In genomic region chr16:85112254-85112653, GRCm38 (mm10) we compare ENCODE assay signal across 25 mouse cellular contexts.
"Had no signal": no experiment of that assay in that cellular context is flagged by ENCODE, and none has a peak within 500 bp of the region (broad histone marks: within the 10 kb centered on the region; RNA-seq: fewer than 3 reads in every experiment).

No protein-coding gene starts in this region.

- DNase-seq: gastrocnemius, adult 2 months; gastrocnemius, postnatal 10 days; gastrocnemius, postnatal 25 days; heart, adult 18-20 months; heart, postnatal 10 days; kidney, adult 11 months; kidney, adult 2 months; kidney, adult 9 months; kidney, postnatal 14 days; kidney, postnatal 36 days; left cerebral cortex, postnatal 4 days; liver; liver, embryonic 13.5 days; liver, postnatal 0 days had no signal

- H3K36me3 ChIP-seq: heart, embryonic 10.5 days; heart, embryonic 12.5 days; hindbrain, embryonic 12.5 days; liver, embryonic 13.5 days; liver, embryonic 15.5 days had no signal

- H3K9ac ChIP-seq: heart, embryonic 12.5 days; hindbrain, embryonic 12.5 days; hindbrain, embryonic 14.5 days; kidney, embryonic 15.5 days; limb, embryonic 12.5 days; liver, embryonic 13.5 days; liver, embryonic 15.5 days; liver, postnatal 0 days had no signal

- H3K4me2 ChIP-seq: heart, embryonic 12.5 days; hindbrain, embryonic 12.5 days; hindbrain, embryonic 14.5 days; kidney, embryonic 15.5 days; limb, embryonic 12.5 days; liver, embryonic 11.5 days; liver, embryonic 13.5 days; liver, embryonic 15.5 days had no signal

- H3K4me3 ChIP-seq: gastrocnemius, adult 2 months; heart, embryonic 10.5 days; heart, embryonic 12.5 days; hindbrain, embryonic 12.5 days; kidney, embryonic 15.5 days; limb, embryonic 12.5 days; liver, embryonic 13.5 days; liver, embryonic 15.5 days had no signal

- H3K27me3 ChIP-seq: heart, embryonic 12.5 days; hindbrain, embryonic 12.5 days; kidney, embryonic 15.5 days; limb, embryonic 12.5 days; liver, embryonic 13.5 days; liver, embryonic 15.5 days had no signal

- H3K27ac ChIP-seq: gastrocnemius, adult 2 months; heart, embryonic 10.5 days; hindbrain, embryonic 12.5 days; hindbrain, embryonic 14.5 days; hindbrain, postnatal 0 days; kidney, embryonic 15.5 days; kidney, postnatal 0 days; limb, embryonic 12.5 days; liver, embryonic 13.5 days; liver, embryonic 15.5 days had no signal

- H3K9me3 ChIP-seq: heart, embryonic 10.5 days; heart, embryonic 12.5 days; hindbrain, embryonic 12.5 days; kidney, embryonic 15.5 days; limb, embryonic 12.5 days; liver, embryonic 13.5 days; liver, embryonic 15.5 days had no signal

- H3K4me1 ChIP-seq: liver, embryonic 13.5 days; liver, embryonic 15.5 days had no signal

- ATAC-seq: hindbrain, postnatal 0 days; intestine, embryonic 16.5 days; liver, postnatal 0 days had no signal
